In genomic region chr15:101163854-101164253, GRCm38 (mm10) we compare ENCODE assay signal across 13 mouse cellular contexts. TPM values are rescaled to one million over a fixed set of nuclear protein-coding genes. Genes with fewer than 3 reads are reported as not detected.
DNase-seq lines count a peak whose midpoint lies in the region; ATAC-seq lines count a peak whose summit lies in the region.
"Had no signal": no experiment of that assay in that cellular context is flagged by ENCODE, and none has a peak within 500 bp of the region (broad histone marks: within the 10 kb centered on the region; RNA-seq: fewer than 3 reads in every experiment).

No protein-coding gene starts in this region.

- H3K27me3 ChIP-seq in liver, embryonic 12.5 days (replicated peaks): peaks cover 7% of the 10 kb centered on the region
- H3K27me3 ChIP-seq in liver, embryonic 11.5 days (replicated peaks; ENCODE audit: control insufficient read depth, insufficient read depth, low read length): no peaks in the 10 kb centered on the region; the same call in 1 of the 2 replicates
- no peaks in the 10 kb centered on the region for H3K27me3 ChIP-seq in intestine, embryonic 16.5 days (replicated peaks; ENCODE audit: control insufficient read depth, insufficient read depth, low read length)

- H3K4me2 ChIP-seq in liver, embryonic 12.5 days: no peak overlapping the region
- H3K4me2 ChIP-seq in liver, embryonic 11.5 days: no peak overlapping the region
- peak overlapping the region; percentile 43 for H3K4me2 ChIP-seq in intestine, embryonic 16.5 days (ENCODE audit: low read depth, low read length)

- no peak overlapping the region for H3K9ac ChIP-seq in liver, embryonic 12.5 days
- H3K9ac ChIP-seq in liver, embryonic 11.5 days (ENCODE audit: low read depth, low read length): no peak overlapping the region
- H3K9ac ChIP-seq in intestine, embryonic 16.5 days (ENCODE audit: low read depth, low read length): peak overlapping the region; percentile 54

- WGBS in liver, embryonic 12.5 days (ENCODE audit: insufficient replicate concordance): 44% methylated on average over 5 of the region's 5 CpGs
- 42% methylated on average over 5 of the region's 5 CpGs for WGBS in liver, embryonic 11.5 days
- WGBS in intestine, embryonic 16.5 days: 53% methylated on average over 5 of the region's 5 CpGs

- H3K36me3 ChIP-seq in liver, embryonic 12.5 days: no peaks in the 10 kb centered on the region
- H3K36me3 ChIP-seq in liver, embryonic 11.5 days (ENCODE audit: control insufficient read depth, insufficient read depth, low read length): no peaks in the 10 kb centered on the region
- no peaks in the 10 kb centered on the region for H3K36me3 ChIP-seq in intestine, embryonic 16.5 days (ENCODE audit: control insufficient read depth, insufficient read depth, low read length)

- H3K4me1 ChIP-seq in liver, embryonic 12.5 days: peaks cover 30% of the 10 kb centered on the region
- H3K4me1 ChIP-seq in liver, embryonic 11.5 days (replicated peaks; ENCODE audit: control insufficient read depth, insufficient read depth, low read length): peaks cover 18% of the 10 kb centered on the region
- H3K4me1 ChIP-seq in intestine, embryonic 16.5 days (ENCODE audit: control insufficient read depth, insufficient read depth, low read length): peaks cover 59% of the 10 kb centered on the region

- H3K27ac ChIP-seq in liver, embryonic 12.5 days: no peak overlapping the region
- H3K27ac ChIP-seq in liver, embryonic 11.5 days (ENCODE audit: low read depth, low read length): no peak overlapping the region
- H3K27ac ChIP-seq in intestine, embryonic 16.5 days (ENCODE audit: low read length): peak overlapping the region; percentile 90

- DNase-seq in adrenal gland, adult (ENCODE audit: inconsistent age in 2 of 2, low spot score in 1 of 2): peak; percentile 73 to 82
- no peak for DNase-seq in adrenal gland, postnatal 25 days
- no peak for DNase-seq in liver, embryonic 11.5 days (ENCODE audit: low spot score)
- DNase-seq in adipocyte (ENCODE audit: low spot score): peak; percentile 86
- DNase-seq in cerebellum, adult 11-12 months: no peak
- DNase-seq in urinary bladder, adult 18-20 months (ENCODE audit: low spot score in 2 of 2): no peak
- DNase-seq: cerebellum, postnatal 36 days; liver had no signal

- H3K4me3 ChIP-seq in liver, embryonic 12.5 days: no peak overlapping the region
- H3K4me3 ChIP-seq in liver, embryonic 11.5 days (ENCODE audit: low read depth, low read length): no peak overlapping the region
- peak overlapping the region; percentile 1; the same call in 1 of the 2 replicates for H3K4me3 ChIP-seq in intestine, embryonic 16.5 days (ENCODE audit: low read length)

- no peaks in the 10 kb centered on the region for H3K9me3 ChIP-seq in liver, embryonic 12.5 days (replicated peaks)
- H3K9me3 ChIP-seq in liver, embryonic 11.5 days (ENCODE audit: control insufficient read depth, low read length): no peaks in the 10 kb centered on the region
- H3K9me3 ChIP-seq in intestine, embryonic 16.5 days (ENCODE audit: control insufficient read depth, low read length): no peaks in the 10 kb centered on the region

- ATAC-seq in liver, embryonic 12.5 days: 0 out of 2 replicates have a peak, but pooled peaks have one; percentile 30
- ATAC-seq in liver, embryonic 11.5 days (replicated peaks; ENCODE audit: low FRiP score): no peak
- peak; percentile 9; the same call in 1 of the 2 replicates for ATAC-seq in intestine, embryonic 16.5 days

RNA-seq across cellular contexts. Expression of gene Acvr1b, which starts 10.0 kb away (rescaled TPM):
- 9.0 and 11.2 TPM in 2 replicates for total RNA-seq in adrenal gland, postnatal 25 days (2021)
- polyA plus RNA-seq in liver, embryonic 12.5 days (2016; fragmentation: Nextera tagmentation; extraction: Ambion mirVana): 1.9 and 2.2 TPM in 2 replicates
- polyA plus RNA-seq in liver, embryonic 11.5 days (2014; fragmentation: Nextera tagmentation; extraction: Ambion mirVana): 4.2 and 4.4 TPM in 2 replicates
- 10.4 and 11.0 TPM in 2 replicates for polyA plus RNA-seq in intestine, embryonic 16.5 days (2015; fragmentation: Nextera tagmentation; extraction: Ambion mirVana)

RNA-seq across cellular contexts. Expression of gene Acvrl1, which starts 35.5 kb away (rescaled TPM):
- 11.1 and 15.5 TPM in 2 replicates for total RNA-seq in adrenal gland, postnatal 25 days (2021)
- 1.8 TPM in 2 replicates for polyA plus RNA-seq in liver, embryonic 12.5 days (2016; fragmentation: Nextera tagmentation; extraction: Ambion mirVana)
- 2.5 TPM in 2 replicates for polyA plus RNA-seq in liver, embryonic 11.5 days (2014; fragmentation: Nextera tagmentation; extraction: Ambion mirVana)
- polyA plus RNA-seq in intestine, embryonic 16.5 days (2015; fragmentation: Nextera tagmentation; extraction: Ambion mirVana): 31.2 and 31.9 TPM in 2 replicates

RNA-seq across cellular contexts. Expression of gene Ankrd33, which starts 48.3 kb away (rescaled TPM):
- 0.62 and 0.64 TPM in 2 replicates for total RNA-seq in adrenal gland, postnatal 25 days (2021)
- polyA plus RNA-seq in liver, embryonic 12.5 days (2016; fragmentation: Nextera tagmentation; extraction: Ambion mirVana): not detected in 2 replicates
- not detected in 2 replicates for polyA plus RNA-seq in liver, embryonic 11.5 days (2014; fragmentation: Nextera tagmentation; extraction: Ambion mirVana)
- polyA plus RNA-seq in intestine, embryonic 16.5 days (2015; fragmentation: Nextera tagmentation; extraction: Ambion mirVana): not detected in 2 replicates
- total RNA-seq: gastrocnemius, postnatal 4 days had no signal
- polyA plus RNA-seq: kidney, embryonic 16.5 days; spleen, adult 2 months had no signal

Comparison
In these comparisons a context has a peak if more than half of its experiments do, and no peak if none do; other contexts are left out.
1. DNase-seq: peak in adrenal gland, adult (2 of 2) and adipocyte (single experiment); none in adrenal gland, postnatal 25 days (single experiment), liver, embryonic 11.5 days (single experiment), cerebellum, adult 11-12 months (single experiment) and urinary bladder, adult 18-20 months (0 of 2).